Mouse (Mus musculus): ENCODE measurements around the gene Pdia5.

The Pdia5 gene

DNA sequence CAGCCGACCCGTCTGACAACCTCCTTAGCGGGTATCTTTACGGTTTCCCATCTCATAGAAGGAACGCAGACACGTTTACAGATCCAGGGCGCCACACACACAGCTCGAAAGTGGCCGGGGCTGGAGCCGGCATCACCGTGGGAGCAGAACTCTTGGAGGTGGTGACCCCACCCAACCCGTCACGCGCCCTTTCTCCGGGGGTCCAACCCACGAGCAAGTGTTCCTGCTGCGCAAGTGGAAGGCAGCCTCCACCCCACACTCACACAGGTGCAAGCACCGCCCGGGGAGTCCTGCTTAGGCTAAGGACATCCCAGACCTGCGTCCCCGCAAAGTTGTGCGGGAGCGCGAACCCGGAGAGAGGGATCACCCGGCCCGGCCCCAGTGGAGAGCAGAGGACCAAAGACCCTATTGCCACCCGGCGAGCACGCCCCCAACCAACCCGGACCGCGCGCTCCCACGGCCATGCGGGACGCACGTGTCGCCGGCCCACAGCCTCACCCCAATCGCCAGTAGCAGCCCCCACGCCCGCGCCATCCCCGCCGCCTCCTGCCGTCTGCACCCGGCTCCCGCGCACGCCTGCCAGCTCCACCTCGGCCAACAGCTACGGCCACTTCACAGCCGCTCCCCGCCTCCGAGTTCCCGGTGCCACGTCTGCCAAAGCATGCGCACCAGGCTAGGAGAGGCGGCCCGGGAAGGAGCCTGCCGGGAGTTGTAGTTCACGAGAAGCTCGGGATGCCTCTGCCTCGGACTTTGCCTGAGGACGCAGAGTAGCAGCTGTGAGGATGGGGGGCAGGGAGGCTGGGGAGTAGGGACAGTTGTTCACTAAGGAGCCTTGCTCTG lies at the start of gene Pdia5:
Gene Pdia5, minus strand, starts transcription at position 643 of the 840 bp plus-strand sequence.
- peak; percentile 90 to 92 for DNase-seq

- DNase-seq: no peak
Measured at GRCm38 (mm10) chr16:35539041-35539440, 48.4 kb upstream of the Pdia5 start.

DNA sequence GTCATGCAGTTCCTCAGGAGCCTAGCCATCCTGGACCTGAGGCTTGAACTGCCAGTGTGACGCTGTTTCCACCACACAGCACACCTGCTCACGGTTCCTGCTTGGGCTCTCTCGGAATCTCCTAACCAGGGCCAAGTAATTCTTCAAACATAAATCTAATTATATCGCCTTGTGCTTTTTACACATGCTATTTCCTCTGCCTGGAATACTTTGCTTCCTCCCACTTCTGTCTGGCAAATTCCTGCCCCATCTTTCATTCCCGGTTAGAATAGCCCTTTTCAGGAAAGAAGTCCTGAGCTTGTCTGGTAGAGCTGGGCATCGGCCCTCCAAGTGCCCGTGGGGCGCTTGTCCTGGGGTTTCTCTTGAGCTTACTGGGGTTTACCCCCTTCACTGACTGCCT lies 47.0 kb upstream of the Pdia5 start:
- DNase-seq: no peak

DNA sequence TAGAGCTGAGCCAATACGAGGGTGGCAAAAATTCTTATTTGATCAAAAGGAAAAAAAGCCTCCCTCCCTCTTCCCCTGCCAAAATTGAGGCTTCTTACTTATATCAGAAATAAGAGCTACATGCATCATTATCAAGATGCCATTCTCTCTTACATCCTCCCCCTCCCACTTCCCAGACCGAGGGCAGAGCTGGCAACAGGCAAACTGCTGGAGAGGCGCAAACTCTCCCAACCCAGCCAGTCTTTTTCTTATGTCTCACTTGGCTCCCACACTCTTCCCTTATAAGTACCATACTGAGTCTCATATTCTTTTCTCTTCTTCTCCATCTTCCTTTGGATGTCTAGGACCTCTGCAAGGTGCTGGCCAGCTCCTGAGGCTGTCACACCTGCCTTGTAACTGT lies 44.0 kb upstream of the Pdia5 start:
- no peak for DNase-seq

GRCm38 (mm10) chr16:35524200-35524599 lies 33.5 kb upstream of the Pdia5 start:
- no peak for DNase-seq

DNA sequence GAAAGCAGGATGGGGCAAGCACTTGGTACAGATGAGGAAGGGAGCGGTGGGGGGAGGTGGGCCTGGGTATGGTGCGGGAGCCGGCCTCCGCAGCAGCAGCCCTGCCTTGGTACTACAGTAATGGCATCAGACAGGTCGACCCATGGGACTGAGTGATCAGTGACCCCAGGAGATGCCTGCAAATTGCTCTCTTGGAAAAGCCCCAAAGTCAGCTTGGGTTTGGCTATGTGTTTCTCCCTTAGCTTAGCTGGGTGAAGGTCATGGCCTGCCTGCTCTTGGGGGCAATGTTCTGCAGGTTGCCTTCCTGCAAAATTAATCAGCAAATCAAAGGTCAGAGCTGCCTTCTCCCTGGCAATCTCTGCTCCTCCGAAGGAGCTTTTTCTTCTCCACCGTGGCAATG lies 28.6 kb upstream of the Pdia5 start:
- DNase-seq: no peak

GRCm38 (mm10) chr16:35517976-35518951 lies 27.6 kb upstream of the Pdia5 start:
- peak; percentile 57 to 66 for DNase-seq

- DNase-seq: peak; percentile 51 to 74
Measured at GRCm38 (mm10) chr16:35515977-35516612, 25.4 kb upstream of the Pdia5 start.

GRCm38 (mm10) chr16:35509331-35510070 lies 18.8 kb upstream of the Pdia5 start:
- DNase-seq: no peak

GRCm38 (mm10) chr16:35508581-35508980 lies 17.9 kb upstream of the Pdia5 start:
- DNase-seq: no peak

DNA sequence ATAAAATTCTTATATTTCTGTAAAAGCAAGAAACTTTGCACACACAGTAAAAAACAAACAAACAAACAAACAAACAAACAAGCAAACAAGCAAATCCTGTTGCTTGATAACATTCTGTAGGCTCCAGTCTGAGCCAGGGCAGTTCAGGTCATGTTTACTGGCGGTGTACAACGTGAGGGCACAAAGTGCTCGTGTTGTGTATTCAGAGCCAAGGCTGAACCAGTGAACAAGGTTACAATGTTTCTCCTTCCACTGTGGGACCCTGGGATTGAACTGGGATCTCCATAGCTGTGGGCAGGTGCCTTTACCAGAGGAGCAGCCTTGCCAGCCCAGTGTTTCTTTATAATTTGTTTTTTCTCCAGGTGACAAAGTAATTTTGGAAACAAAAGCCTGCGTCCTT lies 15.1 kb upstream of the Pdia5 start:
- no peak for DNase-seq

- no peak for DNase-seq
Measured at GRCm38 (mm10) chr16:35504266-35504665, 13.6 kb upstream of the Pdia5 start.

- no peak for DNase-seq
Measured at GRCm38 (mm10) chr16:35502456-35502855, 11.8 kb upstream of the Pdia5 start.

GRCm38 (mm10) chr16:35501106-35501760 lies 10.6 kb upstream of the Pdia5 start:
- DNase-seq: no peak

DNA sequence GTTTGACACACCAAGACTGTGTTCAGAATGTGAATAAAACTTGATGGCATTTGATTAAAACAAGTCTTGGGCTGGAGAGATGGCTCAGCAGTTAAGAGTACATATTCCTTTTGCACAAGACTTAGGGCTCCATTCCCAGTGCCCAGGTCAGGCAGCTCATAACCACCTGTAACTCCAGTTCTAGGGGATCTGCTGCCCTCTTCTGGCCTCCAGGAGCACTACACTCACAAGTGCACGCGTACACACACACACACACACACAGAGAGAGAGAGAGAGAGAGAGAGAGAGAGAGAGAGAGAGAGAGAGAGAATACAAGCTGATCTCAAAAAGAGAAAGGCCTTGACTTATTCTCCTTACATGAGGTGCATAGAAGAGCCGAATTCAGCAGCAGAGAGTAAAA lies 9.7 kb upstream of the Pdia5 start:
- DNase-seq: no peak

GRCm38 (mm10) chr16:35489793-35490192 lies 880 bp downstream of the Pdia5 start:
- DNase-seq: peak; percentile 17 to 20

DNA sequence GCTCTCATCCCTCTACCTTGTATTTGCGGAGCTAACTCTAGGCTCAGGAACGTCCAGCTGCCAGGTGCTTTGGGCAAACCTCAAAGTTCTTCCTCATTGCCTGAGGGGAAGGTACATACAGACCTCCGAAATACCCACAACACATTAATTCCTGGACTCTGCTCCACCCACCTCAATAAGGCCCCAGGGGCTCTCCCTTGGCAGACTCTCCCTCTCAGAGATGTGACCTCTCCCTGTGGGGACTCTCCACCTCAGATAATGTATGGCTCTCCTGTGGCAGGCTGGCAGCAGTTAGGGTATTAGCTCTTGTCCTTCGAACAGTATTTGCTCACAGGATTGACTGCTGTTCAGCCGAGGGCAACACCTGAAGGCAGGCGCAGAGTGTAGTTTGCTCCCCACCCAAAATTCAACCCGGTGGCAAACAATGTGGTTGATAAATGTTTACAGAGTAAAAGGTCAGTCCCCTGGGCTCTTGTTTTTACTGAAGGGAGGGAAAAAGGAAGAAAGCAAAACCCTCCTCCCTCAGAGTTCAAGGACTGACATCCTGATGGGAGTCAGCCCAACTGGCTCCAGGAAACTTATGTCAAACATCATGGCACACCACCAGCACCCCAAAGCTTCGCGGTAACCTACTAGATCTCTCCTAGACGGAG lies 1.5 kb downstream of the Pdia5 start:
- peak in 1 of 2 experiments; percentile 22 for DNase-seq

DNA sequence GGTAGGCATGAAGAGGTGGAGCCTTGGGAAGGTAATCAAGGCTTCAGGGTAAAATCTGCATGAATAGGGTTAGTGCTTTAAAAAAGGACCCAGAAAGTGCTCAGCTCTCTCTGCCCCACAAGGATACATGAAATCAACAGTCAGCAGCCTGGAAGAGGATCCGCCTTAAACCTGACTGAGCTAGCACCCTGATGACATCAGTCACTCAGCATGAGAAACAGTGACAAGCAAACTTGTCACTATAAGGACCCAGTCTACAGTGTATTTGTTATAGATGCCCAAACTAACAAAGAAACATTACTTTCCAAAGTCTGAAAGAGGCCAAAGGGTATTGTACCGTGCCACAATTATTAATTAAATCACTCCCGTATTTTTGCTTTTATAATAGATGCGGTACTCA lies 2.9 kb downstream of the Pdia5 start:
- no peak for DNase-seq

- peak in 1 of 2 experiments; percentile 12 for DNase-seq
Measured at GRCm38 (mm10) chr16:35487056-35487455, 3.6 kb downstream of the Pdia5 start.

GRCm38 (mm10) chr16:35485711-35486110 lies 5.0 kb downstream of the Pdia5 start:
- DNase-seq: peak in 1 of 2 experiments; percentile 21
